Mouse (Mus musculus) brown adipose tissue, adult 24 weeks (tissue): ENCODE results near the gene Ahdc1. TPM values are rescaled to one million over a fixed set of nuclear protein-coding genes. Genes with fewer than 3 reads are reported as not detected.

Experiments
- H3K27ac ChIP-seq: fragments of 200-500 bp; replicated peaks from 2 replicates; pipeline ENCODE4 v1.5.1; 2012; ENCODE audit warnings: low read depth, mild to moderate bottlenecking, low read length
- H3K4me1 ChIP-seq: fragments of 200-500 bp; 2 replicates; pipeline ENCODE4 v1.6.1; 2012; ENCODE audit warnings: low read length, mixed read lengths; ENCODE audit not compliant: control insufficient read depth, insufficient read depth, insufficient read length
- H3K4me3 ChIP-seq: fragments of 200-500 bp; 2 replicates; pipeline ENCODE4 v1.5.1; 2012; ENCODE audit warnings: low read depth, mild to moderate bottlenecking, low read length, moderate library complexity; ENCODE audit not compliant: insufficient read depth
- polyA plus RNA-seq: library from polyadenylated mRNA; stranded (reverse); fragments of >200 nt; gene quantifications from 2 replicates; pipeline ENCODE4 v1.2.4, GENCODE M21; 2012; ENCODE audit not compliant: missing spikeins, insufficient read depth, insufficient read length

The Ahdc1 gene
- polyA plus RNA-seq, 1 experiment = 26.1 TPM

GRCm38 (mm10) chr4:133109335-133109801 is 98.3 kb downstream of the Ahdc1 start:
- Histone ChIP-seq H3K27ac (peak overlapping the region; percentile 71), H3K4me1 (peaks cover 20% of the 10 kb centered on the region), H3K4me3 (no peak overlapping the region)

GRCm38 (mm10) chr4:133112175-133112838 is 101.2 kb downstream of the Ahdc1 start:
- H3K27ac ChIP-seq = no peak overlapping the region
- H3K4me3 ChIP-seq = no peak overlapping the region
- H3K4me1 ChIP-seq = peaks cover 24% of the 10 kb centered on the region

GRCm38 (mm10) chr4:133113351-133113882 is 102.4 kb downstream of the Ahdc1 start:
- Histone ChIP-seq H3K27ac (peak overlapping the region; percentile 26; the same call in 1 of the 2 replicates), H3K4me1 (peaks cover 16% of the 10 kb centered on the region), H3K4me3 (no peak overlapping the region)

- H3K27ac ChIP-seq = no peak overlapping the region
- peaks cover 19% of the 10 kb centered on the region for H3K4me1 ChIP-seq
- H3K4me3 ChIP-seq = no peak overlapping the region
These were observed 103.7 kb downstream of the Ahdc1 start for GRCm38 (mm10) chr4:133114762-133115161.

- Histone ChIP-seq H3K4me1 (peaks cover 24% of the 10 kb centered on the region), H3K27ac (peak overlapping the region; percentile 59), H3K4me3 (no peak overlapping the region)
These were observed 104.8 kb downstream of the Ahdc1 start for GRCm38 (mm10) chr4:133115721-133116429.

GRCm38 (mm10) chr4:133116756-133117470 is 105.9 kb downstream of the Ahdc1 start:
- peak overlapping the region; percentile 87 for H3K27ac ChIP-seq
- H3K4me3 ChIP-seq = no peak overlapping the region
- H3K4me1 ChIP-seq = peaks cover 31% of the 10 kb centered on the region

- Histone ChIP-seq H3K4me3 (peak overlapping the region; percentile 31; the same call in 1 of the 2 replicates), H3K27ac (peak overlapping the region; percentile 87), H3K4me1 (peaks cover 33% of the 10 kb centered on the region)
These were observed 106.7 kb downstream of the Ahdc1 start for GRCm38 (mm10) chr4:133117556-133118411.

- H3K27ac ChIP-seq = peak overlapping the region; percentile 64
- H3K4me1 ChIP-seq = peaks cover 30% of the 10 kb centered on the region
- H3K4me3 ChIP-seq = no peak overlapping the region
These were observed 107.8 kb downstream of the Ahdc1 start for GRCm38 (mm10) chr4:133118775-133119375.

- no peak overlapping the region for H3K4me3 ChIP-seq
- peak overlapping the region; percentile 64; the same call in 1 of the 2 replicates for H3K27ac ChIP-seq
These were observed 108.5 kb downstream of the Ahdc1 start for GRCm38 (mm10) chr4:133119579-133119978.

GRCm38 (mm10) chr4:133120833-133121321 is 109.8 kb downstream of the Ahdc1 start:
- Histone ChIP-seq H3K4me3 (no peak overlapping the region), H3K27ac (peak overlapping the region; percentile 50; the same call in 1 of the 2 replicates)

More at GRCm38 (mm10) chr4:133119579-133119978, 108.5 kb downstream of the Ahdc1 start:
- H3K4me1 ChIP-seq = peaks cover 30% of the 10 kb centered on the region

GRCm38 (mm10) chr4:133121416-133121815 is 110.4 kb downstream of the Ahdc1 start:
- Histone ChIP-seq H3K4me3 (no peak overlapping the region), H3K27ac (peak overlapping the region; percentile 50)

More at GRCm38 (mm10) chr4:133120833-133121321, 109.8 kb downstream of the Ahdc1 start:
- peaks cover 30% of the 10 kb centered on the region for H3K4me1 ChIP-seq

GRCm38 (mm10) chr4:133121974-133122637 is 111.0 kb downstream of the Ahdc1 start:
- peak overlapping the region; percentile 50 for H3K27ac ChIP-seq
- peaks cover 27% of the 10 kb centered on the region for H3K4me1 ChIP-seq
- H3K4me3 ChIP-seq = no peak overlapping the region

More at GRCm38 (mm10) chr4:133121416-133121815, 110.4 kb downstream of the Ahdc1 start:
- H3K4me1 ChIP-seq = peaks cover 30% of the 10 kb centered on the region

- peaks cover 12% of the 10 kb centered on the region; the same call in 1 of the 2 replicates for H3K4me1 ChIP-seq
- H3K4me3 ChIP-seq = no peak overlapping the region
- no peak overlapping the region for H3K27ac ChIP-seq
These were observed 116.0 kb downstream of the Ahdc1 start for GRCm38 (mm10) chr4:133127079-133127478.
